Mouse (Mus musculus) thymus, adult 18-20 months (tissue): ENCODE measurements around the gene Appl1.
A peak's percentile ranks its signal among the peaks of the same experiment; 100 is the strongest.
"Not testable (repeated sequence)": the region's sequence is repeated elsewhere in the genome, so short reads cannot be mapped to it uniquely, and the experiment has no call there.

Experiments
- DNase-seq, 2 experiments: peaks; one replicate each; pipeline ENCODE4 v3.0.0; 2022; ENCODE audit warnings: mixed read lengths in 2 of 2

Appl1 gene

GRCm38 (mm10) chr14:26960518-26960917, 10.5 kb downstream of the Appl1 start:
- DNase-seq: no peak

- not testable (repeated sequence) for DNase-seq
These were observed 14.9 kb downstream of the Appl1 start for GRCm38 (mm10) chr14:26956139-26956538.

DNA sequence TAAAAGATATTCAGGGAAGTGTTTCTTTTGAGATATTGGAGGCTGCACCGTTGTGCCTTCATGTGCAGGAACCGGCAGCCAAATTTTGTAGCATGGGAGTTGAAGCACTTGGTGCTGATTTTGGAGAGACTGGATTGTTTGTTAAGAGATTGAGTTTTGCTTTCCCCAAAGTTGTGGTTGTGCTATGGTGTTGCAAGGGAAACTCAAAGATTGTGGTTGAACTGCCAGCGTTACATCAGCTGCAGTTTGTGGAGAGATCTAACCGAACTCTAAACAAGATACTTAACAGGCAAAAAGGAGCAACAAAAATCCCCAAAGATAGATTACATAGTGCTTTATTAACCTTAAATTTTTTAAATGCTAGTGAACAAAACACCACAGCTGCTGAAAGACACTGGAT, 35.5 kb downstream of the Appl1 start:
- no peak for DNase-seq

DNA sequence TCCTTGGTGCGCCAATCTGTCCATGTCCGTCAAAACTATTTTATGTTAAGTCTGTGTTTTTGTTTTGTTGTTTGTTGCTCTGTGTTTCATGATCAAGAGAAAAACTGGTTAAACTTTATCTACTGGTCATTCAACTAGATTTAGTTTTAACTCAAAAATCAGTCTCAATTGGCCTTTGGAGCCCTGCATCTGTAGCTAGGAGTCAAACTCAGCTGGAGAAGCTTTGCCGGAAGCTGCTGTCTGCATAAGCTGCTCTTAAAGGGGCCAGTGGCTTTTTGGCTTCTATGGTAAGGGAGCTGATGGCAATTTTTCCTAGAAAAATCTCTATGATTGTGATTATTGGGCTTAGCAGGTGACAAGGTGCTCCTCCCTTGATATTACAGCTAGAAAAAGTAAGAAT, 36.1 kb downstream of the Appl1 start:
- DNase-seq: no peak

- DNase-seq: no peak
These were observed 47.2 kb downstream of the Appl1 start for GRCm38 (mm10) chr14:26923702-26924421.

- DNase-seq: no peak
These were observed 51.7 kb downstream of the Appl1 start for GRCm38 (mm10) chr14:26919310-26919709.

DNA sequence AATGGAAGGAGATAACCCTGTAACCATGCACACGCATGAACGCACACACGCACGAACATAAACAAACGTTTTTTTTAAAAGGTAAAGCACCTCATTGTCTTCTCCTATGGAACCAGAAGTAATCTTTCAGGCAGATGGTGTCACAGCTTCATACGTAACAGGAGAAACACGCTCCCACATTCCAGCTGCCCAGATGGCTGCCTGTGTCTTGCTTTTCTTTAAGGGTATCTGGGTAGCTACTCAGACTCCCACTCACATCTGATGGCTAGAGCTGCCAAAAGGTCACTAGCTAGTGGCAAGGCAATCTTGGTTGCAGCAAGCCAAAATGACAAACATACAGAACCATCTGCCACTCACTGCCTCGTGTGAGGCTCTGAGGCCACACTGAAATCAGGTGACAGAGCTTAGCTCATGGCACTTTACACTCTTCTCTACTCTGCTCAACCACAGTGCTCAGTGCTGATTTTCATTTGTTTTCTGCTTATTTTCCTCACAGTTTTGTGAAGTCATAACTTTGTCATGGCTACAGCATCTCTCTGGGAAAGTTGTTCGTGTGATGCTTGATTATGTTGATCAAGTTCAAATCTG, 57.3 kb downstream of the Appl1 start:
- DNase-seq: no peak

GRCm38 (mm10) chr14:26911826-26912225, 59.2 kb downstream of the Appl1 start:
- DNase-seq: no peak

GRCm38 (mm10) chr14:26911201-26911600, 59.8 kb downstream of the Appl1 start:
- no peak for DNase-seq

DNA sequence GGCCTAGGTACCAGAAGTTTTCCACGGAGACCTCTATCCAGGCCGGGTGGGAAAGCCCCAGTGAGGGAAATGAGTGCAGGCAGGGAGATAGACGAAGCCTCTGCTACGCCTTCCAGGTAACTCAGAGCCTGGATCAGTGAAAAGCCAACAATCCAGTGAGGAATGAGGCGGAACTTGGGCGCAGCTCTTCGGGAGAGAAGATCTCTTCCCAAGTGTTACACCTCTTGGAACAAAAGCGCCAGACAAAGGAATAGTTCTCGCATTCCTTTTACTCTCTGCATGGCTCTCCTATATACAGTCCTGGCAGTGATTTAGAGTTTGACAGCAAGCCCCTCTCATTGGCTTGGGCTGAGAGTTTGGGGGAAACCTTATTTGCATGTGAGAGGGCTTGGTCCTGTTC, 60.6 kb downstream of the Appl1 start:
- not testable (repeated sequence) for DNase-seq

GRCm38 (mm10) chr14:26907401-26907800, 63.6 kb downstream of the Appl1 start:
- DNase-seq: no peak

DNA sequence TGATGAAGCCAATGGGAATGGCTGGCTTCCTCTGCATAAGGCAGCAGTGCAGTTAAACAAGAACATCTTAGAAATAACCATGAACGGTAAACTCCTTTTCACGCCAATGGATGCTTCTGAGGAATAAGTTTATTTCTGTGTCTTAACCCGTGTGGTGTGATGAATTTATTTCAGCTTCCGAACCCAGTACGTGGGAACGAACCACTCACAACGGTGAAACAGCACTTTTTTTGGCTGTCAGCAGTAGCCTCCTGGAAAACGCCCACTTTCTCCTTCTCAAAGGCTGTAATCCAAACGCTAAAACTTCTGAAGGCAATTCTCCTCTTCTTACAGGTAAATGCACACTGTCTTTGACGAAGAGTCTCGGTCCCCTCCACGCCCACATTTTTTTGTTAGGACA, 70.1 kb downstream of the Appl1 start:
- no peak for DNase-seq

- DNase-seq: no peak
These were observed 71.5 kb downstream of the Appl1 start for GRCm38 (mm10) chr14:26899490-26899889.

GRCm38 (mm10) chr14:26894392-26894791, 76.6 kb downstream of the Appl1 start, which contains the start of gene Asb14:
Gene Asb14 (plus strand): TSS chr14:26894557.
- DNase-seq: no peak

DNA sequence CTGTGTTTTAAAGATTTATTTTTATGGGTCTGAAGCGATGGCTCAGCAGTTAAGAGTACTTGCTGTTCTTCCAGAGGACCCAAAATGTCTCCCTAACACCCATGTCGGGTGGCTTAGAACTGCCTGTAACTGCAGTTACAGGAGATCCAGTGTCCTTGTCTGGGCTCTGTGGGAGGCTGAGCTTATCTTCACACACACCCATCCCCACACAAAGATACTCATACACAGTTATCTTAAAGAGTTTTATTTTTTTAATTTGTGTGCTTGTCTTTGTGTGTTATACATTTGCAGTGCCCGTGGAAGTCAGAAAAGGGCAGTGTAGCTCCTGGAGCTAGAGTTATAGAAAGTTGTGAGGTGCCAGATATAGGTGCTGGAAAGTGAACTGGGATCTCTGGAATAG, 80.3 kb downstream of the Appl1 start:
- no peak for DNase-seq

DNA sequence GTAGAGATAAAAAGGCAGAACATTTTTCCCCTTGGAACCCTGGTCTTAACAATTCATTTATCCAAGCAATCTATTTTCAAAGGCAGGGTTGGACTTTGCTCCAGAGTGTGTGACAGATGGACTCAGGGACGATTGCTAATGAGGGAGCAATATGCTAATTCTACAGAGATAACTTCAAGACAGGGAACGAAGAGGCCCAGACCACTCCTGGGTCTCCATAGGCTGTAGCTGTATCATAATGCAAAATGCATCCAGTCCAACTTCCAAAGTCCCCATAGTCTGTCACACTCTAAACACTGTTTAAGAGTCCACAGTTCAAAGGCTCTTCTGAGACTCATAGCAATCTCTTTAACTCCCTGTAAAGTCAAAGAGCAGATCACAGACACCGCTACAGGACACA, 83.8 kb downstream of the Appl1 start:
- DNase-seq: no peak

GRCm38 (mm10) chr14:26881700-26882099, 89.3 kb downstream of the Appl1 start:
- DNase-seq: no peak

GRCm38 (mm10) chr14:26879976-26880375, 91.1 kb downstream of the Appl1 start:
- no peak for DNase-seq

DNA sequence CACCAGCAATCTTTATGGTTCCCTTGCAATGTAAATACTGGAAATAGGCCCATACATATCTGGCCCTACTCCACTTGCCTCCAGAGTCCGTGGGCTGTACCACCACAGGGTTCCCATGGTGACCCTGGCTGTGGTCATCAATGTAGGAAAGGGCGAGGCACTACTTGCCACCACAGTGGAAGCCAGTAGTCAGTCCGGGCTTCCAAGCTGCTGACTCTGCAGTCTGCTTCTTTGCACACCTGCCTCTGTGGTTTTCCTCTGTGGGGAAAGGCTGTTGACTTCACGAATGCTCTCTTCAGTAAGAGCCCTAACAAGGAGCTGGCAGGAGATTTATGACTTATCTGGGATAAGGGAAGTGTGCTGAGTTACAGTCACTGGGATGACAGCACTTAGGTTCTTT, 92.3 kb downstream of the Appl1 start:
- peak; percentile 25 to 45 for DNase-seq
